Mouse (Mus musculus): ENCODE data around the gene Olfr33.

Olfr33 gene

DNA sequence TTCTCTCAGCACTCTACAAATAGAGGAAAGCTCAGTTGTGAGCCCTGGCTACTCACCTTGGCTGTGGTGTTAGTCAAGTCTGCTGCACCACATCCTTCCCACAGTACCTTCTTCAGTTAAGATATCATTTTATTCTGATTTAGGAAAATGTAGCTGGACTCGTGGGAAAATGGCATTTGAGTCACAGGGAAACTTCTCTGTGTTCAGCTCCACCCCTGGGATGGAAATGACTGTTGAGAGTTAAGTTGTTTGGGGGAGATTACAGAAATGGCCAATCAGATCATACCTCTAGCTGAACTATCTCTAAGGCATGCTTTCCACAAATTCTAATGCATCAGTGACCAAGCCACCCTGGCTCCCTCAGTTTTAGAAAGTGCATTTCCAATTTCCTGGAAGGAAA lies at the start of gene Olfr33:
Olfr33 (minus strand) TSS at position 101 of the 400 bp plus-strand sequence.
- DNase-seq = no peak

DNA sequence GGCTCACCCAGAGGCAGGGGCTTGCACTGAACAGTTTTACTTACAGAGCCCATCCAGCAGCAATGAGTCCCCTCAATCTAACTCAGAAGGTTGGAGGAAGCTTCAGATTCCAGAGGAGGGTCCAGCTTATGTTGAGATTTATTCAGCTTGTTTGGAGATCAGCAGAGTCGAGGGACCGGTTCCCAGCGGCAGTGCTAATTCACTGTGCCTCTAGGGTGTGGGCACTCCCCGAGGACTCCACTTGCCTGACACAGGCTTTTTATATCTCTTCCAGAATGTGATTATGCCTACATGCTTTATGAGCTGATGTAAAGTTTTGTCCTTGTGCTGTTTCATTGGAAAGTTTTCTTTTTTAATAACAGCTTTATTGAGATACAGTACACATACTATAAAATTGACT lies 40.4 kb upstream of the Olfr33 start, which contains the start of the genes Olfr560 and Olfr78:
Olfr560 (minus strand) TSS at position 101 of the 400 bp plus-strand sequence.
Olfr78 (minus strand) TSS at position 206 of the 400 bp plus-strand sequence.
- no peak for DNase-seq

DNA sequence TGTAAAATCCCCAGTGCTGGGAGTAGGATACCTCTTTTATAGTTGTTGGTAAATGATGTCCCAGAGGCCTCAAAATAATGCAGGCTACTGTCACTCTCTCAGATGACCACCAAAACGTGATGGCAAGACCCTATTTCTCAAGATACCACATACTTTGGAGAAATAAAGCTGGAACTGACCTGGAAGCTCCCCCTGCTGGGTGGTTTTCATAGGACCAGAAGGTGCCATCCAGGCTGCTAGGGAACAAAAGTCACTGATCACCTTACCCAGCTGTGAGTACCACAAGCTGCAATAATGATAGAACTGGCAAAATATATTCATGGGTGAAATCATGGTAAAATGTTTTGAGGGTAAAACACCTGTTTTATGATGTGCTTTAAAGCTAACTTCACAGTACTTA lies 33.2 kb upstream of the Olfr33 start:
- peak in 1 of 2 experiments; percentile 5 for DNase-seq

DNA sequence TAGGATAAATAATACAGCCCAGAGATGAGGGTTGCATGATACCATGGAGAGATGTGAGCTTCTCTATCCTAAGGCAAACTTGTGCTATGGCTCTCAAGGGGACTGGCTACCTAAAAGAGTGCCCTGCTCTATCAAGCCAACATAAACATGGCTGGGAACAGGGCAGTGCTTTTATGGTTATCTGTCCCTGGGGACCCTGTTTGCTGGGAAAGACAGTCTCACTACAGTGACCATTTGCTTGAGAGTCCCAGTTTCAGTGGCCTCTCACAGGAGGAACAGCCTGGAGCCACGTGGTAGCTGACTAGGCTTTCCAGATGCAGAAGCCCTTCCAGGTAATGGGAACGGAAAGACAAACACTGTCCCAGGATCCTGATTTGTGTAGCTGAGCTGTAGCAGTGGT lies 18.8 kb upstream of the Olfr33 start:
- no peak for DNase-seq

DNA sequence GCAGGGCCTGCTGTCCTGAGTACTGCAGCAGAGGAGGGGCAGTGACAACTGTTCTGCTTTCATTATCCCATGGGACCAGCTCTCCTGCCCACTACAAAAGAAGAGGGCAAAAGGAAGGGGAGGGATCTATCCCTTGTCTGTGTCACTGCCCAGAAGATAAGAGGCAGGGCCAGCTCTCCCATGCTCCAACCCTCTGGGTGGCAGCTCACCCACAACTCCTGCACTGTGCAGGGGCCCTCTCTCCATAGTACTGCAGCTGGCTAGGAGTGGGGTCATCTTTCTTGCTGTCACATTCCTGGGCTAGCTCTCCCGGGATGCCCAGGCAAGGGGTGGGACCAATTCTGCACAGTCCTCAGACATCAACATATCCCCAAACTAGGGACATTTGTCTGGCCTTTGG lies 14.9 kb upstream of the Olfr33 start:
- no peak for DNase-seq

DNA sequence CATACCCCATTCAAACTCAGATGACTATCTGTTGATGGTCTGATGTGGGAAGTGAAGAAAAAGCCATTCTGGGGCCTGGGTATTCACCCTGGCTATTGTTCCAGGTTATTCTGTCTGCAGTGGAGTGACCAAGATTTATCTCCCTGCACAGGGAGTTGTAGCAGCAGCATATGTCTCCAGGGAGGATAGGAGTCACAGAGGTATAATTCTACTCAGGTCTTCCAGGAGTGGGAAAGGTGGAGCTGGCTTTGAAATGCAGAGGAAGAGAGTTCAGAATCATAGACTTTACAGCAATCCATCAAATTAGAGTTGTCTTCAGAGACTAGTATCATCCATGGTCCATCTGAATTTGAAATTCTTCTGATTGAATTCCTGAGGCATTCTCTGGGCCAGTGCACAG lies 8.5 kb upstream of the Olfr33 start, which contains the start of gene Olfr559:
Olfr559 (minus strand) TSS at position 101 of the 400 bp plus-strand sequence.
- no peak for DNase-seq

DNA sequence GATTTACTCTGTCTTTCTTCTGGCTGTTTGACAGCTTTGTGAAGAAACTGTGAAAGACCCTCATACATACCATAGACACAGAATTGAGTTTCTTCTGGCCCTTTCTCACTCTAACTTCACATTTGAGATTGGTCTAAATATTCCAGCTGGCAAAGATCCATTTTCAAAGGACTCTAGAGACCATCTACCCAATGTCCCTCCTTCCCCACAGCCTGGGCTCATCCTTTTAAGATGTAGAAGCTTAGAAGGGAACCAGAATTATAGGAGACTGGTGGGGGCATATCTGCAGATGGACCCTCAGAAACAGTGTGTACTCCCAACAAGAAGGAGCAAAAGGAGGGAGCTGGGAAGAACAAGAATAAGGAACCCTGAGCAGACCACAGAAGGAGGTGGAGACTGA lies 17.0 kb downstream of the Olfr33 start, which contains the start of gene Olfr558:
Olfr558 (plus strand) TSS at position 301 of the 400 bp plus-strand sequence.
- no peak for DNase-seq

DNA sequence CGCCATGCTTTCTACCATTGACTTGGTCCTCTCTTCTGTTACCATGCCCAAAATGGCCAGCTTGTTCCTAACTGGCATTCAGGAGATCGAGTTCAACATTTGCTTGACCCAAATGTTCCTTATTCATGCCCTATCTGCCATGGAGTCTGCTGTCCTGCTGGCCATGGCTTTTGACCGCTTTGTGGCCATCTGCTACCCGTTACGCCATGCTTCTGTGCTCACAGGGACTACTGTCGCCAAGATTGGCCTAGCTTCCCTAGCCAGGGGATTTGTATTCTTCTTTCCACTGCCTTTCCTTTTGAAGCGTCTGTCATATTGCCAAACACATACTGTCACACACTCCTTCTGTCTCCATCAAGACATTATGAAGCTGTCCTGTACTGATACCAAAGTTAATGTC lies 20.4 kb downstream of the Olfr33 start:
- no peak for DNase-seq

DNA sequence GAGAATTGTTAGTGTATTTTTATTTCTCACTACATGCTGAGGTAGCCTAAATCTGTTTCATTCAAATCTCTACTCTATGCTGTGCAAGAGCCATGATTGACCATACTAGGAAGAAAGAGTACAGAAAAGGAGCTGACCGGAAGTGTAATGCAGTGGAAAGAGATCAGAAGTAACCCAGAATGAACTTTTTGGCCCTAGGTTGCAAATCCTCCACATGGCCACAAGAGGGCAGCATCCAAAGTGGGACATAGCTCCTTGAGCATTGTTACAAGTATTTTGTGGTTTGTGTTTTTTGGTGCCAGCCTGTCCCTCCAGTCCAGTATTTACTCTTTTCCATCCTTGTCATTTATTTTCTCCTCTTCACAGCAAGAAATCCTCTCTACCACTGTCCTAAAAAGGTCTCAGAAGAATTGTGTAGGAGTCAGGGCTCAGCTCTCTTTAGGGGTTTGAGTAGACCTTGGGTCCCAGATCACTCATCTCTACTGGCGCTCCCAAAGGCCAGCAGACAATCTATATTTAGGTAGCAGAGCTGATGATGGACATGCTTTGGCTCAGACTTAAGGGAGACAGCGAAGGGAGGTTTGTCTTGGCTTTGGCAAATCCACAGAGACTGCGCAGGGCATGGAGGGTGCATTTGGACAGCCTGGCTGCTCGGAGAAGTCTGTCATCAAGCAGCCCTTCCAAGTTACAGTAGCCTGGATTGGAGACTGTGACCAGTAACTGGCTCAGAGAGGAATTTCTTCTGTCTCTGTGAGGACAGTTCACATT lies 23.3 kb downstream of the Olfr33 start, which contains the start of gene Olfr557:
Olfr557 (plus strand) TSS at position 553 of the 768 bp plus-strand sequence.
- peak in 1 of 2 experiments; percentile 29 for DNase-seq

DNA sequence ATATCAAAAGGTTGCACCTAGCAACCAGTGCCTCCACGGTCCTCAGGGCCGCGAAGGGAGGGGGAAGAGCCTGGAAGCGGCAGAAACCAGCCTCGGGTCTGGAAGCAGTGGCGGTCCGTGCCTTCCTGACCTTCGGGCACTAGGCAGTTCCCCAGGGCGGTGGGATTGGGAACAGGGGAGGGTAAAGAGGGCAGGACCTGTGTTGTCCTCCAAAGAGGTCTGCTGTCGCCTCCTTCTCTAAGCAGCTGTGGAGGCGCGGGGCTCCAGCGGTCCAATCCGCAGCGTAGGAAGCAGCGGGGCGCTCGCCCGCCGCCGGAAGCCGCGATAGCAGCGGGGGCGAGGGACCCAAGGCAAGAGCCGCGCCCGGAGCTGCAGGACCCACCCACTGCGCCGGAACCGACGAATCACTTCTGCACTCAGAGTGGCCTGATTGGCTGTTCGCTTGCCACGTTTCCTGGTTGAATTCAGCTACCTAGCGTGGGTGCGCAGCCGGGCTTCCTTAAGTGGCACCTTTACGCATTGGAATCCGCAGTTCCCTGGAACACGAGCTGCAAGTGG lies 31.8 kb downstream of the Olfr33 start, which contains the start of gene Trim68:
Trim68 (minus strand) TSS at position 384 of the 558 bp plus-strand sequence.
- DNase-seq = peak; percentile 92 to 96

DNA sequence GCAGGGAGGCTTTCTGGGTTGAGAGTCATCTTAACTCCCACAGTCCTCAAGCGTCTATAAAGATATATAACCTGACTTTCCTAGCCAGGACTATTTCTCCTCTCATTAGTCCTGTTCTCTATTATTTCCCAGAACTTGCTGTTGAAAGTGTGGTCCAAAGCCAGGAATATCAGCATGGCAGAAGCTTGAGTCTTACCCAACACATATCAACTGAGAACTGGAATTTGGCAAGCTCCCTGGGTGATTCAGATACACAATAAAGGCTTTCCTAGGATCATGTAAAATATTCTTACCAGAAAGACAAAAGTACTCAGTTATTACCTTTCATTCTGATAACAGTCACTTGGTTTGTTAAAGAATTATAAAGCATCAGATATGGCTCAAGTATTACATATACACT lies 37.0 kb downstream of the Olfr33 start:
- DNase-seq = no peak

DNA sequence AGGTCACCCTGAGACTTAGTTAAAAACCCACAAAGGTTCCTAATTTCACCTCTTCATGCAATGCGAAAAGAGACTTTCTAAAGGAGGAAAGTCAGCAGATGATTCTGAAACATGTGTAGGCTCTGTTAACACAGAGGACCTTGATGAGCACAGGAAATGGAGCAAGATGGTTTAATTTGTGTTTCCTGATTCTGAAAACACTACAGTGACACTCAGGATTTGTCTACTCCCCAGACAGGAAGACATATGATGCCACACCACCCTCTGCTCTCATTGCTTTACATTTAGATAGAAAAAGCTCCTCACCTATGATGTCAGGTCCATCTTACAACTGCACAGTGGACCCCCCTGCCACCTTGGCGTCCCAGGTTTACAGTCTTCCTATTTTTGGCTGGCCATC lies 42.6 kb downstream of the Olfr33 start:
- no peak for DNase-seq

DNA sequence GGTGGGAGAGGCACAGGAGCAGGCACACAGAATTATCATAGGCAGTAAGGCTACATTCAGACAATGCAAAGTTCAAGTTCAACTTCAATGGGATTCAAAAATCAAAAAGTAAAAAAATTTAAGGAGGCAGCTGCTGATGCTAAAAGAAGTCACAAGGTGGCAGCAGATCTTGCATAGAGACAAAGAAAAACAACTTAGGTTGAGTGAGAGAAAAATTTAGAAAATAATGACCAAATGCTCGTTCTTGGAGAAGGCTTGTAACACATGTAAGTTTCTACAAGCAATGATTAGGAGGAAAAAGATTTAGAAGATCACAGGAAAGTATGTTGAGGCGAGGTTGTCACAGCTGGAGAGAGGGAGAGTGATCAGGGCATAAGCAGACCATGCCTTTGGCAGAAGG lies 53.5 kb downstream of the Olfr33 start:
- DNase-seq = no peak

DNA sequence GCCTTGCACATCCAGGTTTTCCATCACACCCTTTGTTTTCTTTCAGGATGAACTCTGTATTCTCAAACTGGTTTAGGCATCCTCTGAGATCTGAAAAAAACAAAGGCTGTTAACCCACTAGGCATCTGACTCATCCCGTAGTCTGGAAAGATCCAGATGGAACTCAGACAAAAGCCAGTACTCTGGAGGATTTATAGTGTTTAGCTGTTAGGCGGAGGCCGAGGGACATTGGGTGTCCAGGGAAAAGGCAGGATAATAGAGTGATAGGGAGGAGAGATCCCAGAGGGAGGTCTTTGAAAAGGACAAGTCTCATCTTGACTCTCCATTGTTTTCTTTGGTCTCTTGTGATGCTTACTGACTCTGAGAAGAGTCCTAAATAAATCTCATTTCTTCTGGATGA lies 54.3 kb downstream of the Olfr33 start, which contains the start of gene Olfr556:
Olfr556 (plus strand) TSS at position 301 of the 400 bp plus-strand sequence.
- DNase-seq = no peak
